Mouse (Mus musculus): ENCODE measurements around the gene Phgr1.
A peak's percentile ranks its signal among the peaks of the same experiment; 100 is the strongest.

Phgr1 gene

GRCm38 (mm10) chr2:118750476-118750875 is 22.1 kb upstream of the Phgr1 start:
- DNase-seq (ENCODE audit: low spot score in 2 of 2), result no peak

- peak in 1 of 2 experiments; percentile 5 for DNase-seq (ENCODE audit: low spot score in 2 of 2)
Observed at GRCm38 (mm10) chr2:118751896-118752791, 20.4 kb upstream of the Phgr1 start.

DNA sequence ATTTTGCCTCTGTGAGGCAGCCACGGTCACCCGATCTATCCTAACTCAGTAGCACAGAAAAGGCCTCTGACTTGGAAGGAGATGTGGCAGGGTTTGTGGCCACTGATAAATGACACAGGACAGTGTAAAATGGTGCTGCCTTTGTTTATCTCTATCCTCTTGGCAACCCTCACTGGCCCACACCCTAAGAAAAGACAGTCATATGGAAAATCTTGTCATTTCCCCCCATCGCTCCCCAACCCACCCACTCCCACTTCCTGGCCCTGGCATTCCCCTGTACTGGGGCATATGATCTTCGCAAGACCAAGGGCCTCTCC is 19.8 kb upstream of the Phgr1 start:
- DNase-seq (ENCODE audit: low spot score in 2 of 2), result no peak

- no peak for DNase-seq (ENCODE audit: low spot score in 2 of 2)
Observed at GRCm38 (mm10) chr2:118754143-118754542, 18.4 kb upstream of the Phgr1 start.

DNA sequence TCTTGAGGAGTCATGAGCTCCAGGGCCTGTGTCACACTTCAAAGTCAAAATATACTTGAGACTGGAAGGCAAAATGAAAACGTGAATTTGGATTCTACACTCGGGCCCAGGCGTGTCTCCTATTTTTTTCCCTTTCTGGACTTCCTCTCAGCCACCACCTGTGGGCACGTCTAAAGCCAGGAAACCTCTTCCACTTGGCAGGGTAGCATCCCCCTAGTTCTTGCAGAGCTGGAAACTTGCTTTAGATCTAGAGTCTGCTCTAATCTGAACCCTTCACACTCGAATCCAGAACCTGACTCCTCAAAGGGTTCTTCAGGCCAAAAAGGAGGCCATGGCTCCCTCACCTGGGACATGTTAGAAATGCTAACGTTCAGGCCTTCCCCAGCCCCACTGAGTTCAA is 17.2 kb upstream of the Phgr1 start:
- no peak for DNase-seq (ENCODE audit: low spot score in 2 of 2)

- DNase-seq (ENCODE audit: low spot score in 2 of 2), result no peak
Observed at GRCm38 (mm10) chr2:118756103-118756502, 16.5 kb upstream of the Phgr1 start.

DNA sequence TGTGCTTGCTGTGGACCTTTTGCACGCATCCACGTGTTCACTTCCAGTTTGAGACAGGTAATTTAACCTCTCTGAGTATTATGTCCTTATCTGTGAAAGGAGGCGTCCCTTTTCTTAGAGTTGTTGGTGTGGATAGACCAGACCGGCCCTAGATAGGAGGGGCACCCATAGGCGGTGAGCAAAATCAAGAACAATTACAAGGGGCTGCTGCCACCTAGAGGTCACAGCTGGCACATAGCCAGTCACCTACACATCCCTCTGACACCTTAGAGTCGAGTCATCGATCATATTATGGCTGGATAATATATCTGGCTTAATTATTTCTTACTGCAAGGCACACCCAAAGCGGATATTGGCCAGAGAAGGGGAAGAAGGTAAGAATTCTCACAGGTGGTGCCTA is 12.7 kb upstream of the Phgr1 start:
- peak; percentile 58 to 73 for DNase-seq (ENCODE audit: low spot score in 2 of 2)

DNA sequence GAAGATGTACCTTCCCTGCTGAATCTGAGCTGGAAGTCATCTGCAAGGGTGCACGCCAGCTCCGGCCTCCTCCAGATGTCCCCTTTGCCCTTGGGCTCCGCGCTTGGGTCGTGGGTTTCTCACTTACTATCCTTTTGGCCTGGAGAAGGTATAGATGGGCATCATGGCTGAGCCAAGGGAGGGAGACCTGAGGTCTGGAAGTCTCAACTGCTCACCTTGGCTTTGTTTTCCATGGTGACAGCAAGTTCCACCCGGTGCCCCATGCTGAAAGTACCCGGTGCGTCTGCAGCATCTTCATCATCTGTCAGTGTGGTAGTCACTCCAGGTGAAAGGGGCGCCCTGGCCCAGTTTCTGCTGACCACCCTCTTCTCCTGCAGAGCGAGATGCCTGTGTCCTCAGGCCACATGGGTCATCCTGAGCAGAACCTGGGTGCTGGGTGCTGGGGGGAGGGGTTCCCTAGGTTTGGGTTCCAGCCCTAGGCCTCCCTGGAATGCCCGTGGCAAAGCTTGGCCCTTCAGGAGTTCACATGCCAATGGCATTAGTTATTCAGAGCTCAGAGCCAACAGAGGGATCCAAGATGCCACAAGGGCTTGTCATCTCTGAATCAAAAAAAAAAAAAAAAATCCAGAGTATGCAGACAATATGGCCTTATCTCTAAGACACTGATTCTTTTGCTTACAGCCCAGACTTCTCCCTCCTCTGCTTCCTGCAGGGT is 12.1 kb upstream of the Phgr1 start:
- DNase-seq (ENCODE audit: low spot score in 2 of 2), result no peak

DNA sequence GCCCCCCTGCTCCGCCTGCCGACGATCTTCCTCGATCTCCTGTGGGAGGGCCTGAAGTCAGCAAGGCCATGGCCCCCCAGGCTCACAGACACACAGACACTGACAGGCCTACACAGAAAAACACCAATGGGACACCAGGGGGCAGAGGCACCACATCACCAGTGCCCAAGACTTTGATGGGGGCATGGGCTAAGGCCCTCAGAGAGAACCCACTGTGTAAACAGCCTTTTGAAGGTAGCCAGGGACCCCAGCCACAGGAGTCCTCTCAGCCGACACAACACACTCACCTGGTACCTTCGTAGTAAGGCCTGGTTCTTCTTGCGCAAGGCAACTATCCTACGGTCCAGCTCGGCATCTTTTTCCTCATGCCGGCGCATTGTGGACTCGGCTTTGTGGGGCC is 11.2 kb upstream of the Phgr1 start:
- DNase-seq (ENCODE audit: low spot score in 2 of 2), result no peak

DNA sequence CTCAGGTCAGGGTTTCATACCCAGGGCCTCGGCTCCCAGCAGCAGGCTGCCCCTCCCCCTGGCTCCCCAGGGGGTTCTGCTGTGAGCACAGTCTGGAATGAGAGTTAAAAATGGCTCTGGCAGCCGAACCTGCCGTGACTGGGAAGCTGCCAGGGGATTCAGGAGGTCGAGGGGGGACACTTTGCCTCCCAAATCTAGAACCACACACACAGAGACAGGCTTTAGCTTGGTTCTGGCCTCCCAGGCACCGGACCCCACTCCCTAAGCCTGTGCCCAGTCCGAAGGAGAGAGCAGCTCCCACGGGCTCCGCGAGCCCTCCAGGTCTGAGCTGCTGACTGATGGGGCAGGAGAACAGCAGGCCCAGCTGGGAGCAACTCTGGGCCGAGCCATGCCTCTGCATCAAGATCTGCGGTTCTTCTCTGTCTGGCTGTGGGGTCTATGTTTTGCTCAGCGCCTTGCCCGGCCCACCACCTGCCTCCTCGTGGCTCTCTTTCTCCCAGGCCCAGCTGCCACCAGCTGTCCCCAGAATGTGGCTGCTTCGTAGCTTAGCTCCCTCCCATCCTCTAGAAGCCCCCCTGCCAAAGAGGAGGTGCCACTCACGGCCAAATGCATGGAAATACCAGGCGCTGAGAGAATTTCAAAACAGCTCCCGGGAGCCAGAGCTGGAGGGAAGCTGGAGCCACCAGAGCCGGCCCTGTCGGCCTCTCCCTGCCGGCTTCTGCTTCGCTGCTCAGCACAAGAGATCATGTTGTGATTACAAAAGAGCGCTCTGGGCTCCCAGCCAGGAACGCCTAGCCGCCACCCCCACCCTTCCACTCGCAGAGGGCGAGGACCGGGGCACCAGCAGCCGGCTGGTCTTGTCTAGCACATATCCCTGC is 10.4 kb upstream of the Phgr1 start, which contains the start of gene Ccdc9b:
Gene Ccdc9b, minus strand, starts transcription at position 756 of the 878 bp plus-strand sequence.
- DNase-seq (ENCODE audit: low spot score in 2 of 2), result peak; percentile 64 to 73

DNA sequence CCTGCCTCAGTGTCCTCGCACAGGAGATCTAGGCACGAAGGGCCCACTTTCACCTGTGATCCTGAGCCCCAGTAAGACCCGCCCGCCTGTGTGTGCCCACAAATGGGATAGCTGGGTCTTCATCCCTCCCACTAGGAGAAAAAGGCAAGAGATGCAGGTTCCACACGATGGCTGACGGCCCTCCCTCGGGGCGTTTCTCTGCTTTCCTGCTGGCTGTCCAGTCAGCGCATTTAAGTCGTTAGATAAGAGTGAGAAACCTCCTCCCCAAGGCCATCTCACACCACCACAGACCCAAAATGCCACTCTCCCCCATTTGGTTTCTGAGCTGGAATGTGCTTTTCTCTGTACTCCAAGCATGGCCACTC is 9.8 kb upstream of the Phgr1 start:
- DNase-seq (ENCODE audit: low spot score in 2 of 2), result no peak

DNA sequence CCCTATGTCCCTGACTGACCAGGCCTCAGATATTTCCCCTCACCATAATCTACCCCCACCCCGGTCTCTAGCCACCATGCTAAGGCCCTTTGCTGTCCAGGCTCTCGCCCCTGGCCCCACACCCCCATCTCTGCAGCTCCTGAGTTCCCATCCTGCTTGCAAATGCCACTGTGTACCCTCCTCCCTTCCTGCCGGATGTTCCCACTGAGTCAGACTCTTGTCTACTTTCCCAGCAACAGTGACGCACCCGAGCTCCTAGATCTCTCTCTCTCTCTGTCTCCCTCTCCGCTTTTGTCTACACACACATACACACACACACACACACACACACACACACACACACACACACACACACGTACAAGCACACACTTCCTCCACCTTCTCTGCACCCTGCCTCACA is 9.1 kb upstream of the Phgr1 start:
- DNase-seq (ENCODE audit: low spot score in 2 of 2), result no peak

DNA sequence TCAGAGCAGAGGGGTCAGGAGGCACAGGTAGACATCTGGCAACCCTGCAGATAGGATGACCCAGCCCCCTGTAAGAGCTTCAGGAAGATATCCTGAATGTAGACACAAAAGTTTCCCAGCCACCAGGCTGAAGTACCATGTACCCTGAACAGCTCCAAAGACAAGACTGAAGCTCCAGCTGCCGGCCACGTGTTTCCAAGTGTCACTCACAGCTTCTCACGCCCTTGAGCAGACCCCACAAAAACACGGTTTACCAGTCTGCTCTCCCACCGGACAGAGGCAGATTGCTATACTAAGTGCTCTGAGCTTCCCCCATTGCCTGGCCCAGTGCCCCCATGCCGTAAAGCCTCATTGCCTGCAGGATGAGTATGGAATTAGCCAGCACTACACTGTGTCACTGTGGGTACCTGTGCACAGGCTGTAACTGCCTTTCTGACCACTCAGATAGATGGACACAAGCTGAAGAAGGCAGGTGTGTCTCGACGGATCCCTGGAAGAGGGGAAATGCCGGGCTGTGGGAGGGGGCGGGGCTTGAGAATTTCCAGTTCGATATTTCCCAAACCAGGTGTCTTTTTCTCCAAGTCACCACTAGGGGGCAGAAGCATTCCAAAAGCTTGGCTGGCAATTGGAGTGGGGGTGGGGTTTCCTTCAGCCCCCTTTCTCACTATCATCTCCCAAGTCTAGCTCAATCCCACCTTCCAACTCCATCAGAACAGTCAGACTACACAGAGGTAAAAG is 8.3 kb upstream of the Phgr1 start:
- DNase-seq (ENCODE audit: low spot score in 2 of 2), result no peak

DNA sequence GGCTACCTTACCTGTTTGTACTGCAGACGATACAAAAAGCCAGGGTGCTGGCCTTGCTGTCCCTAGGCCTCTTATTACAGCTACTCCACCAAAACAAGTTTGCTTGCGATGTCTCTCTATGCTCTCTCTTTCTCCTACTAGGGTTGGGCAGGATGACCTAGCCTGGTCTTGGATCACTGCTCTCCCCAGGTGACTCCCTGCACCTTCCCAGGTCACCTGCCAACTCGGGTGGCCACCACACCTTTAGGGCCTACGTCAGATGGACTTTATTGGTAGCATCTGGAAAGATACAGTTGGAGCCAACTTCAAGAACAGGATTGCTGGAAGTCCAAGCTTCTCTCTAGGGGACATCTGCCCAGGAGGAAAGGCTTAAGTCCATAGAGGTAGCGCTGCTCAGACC is 7.7 kb upstream of the Phgr1 start:
- no peak for DNase-seq (ENCODE audit: low spot score in 2 of 2)

DNA sequence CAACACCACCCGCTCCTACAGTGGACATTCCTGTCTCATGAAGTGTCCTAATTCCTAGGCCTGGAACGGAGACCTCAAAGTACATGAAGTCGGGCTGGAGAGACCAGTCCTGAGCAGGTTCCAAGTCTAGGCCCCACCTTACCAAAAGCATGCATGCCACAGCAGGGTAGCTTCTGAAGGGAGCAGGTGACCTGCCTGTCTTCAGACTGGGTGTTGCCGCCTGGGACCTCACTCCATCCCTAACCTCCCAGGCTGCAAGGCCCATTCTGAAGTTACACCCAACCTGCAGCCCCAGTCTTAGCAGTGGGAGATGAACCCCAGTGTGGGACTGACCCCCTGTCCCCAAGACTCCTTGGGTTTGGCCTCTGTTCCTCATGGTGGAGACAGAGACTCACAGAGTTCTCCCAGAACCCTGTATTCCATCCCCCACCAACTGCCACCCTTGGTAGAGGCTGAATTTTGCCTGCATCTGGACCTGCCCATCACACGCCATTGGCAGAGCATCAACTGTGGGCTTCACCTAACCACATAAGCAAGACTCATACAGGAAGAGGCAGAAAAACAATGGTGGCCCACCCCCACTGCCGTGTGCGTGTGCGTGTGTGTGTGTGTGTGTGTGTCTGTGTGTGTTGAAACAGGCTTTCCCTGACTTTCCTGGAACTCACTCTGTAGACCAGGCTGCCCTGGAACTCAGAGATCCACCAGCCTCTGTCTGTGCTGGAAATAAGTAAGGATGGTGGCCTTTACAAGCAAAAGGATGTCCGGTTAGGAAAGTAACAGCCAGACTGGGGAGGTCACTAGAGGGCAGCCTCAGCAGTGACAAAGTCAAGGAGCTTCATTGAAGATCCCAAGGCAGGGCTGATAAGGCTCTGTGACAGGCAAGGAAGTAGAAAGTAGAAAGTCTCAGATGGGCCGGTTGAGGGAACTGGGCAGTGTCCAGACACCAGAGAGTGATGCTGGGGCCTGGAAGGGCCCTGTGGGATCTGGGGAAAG is 6.2 kb upstream of the Phgr1 start:
- DNase-seq (ENCODE audit: low spot score in 2 of 2), result no peak

DNA sequence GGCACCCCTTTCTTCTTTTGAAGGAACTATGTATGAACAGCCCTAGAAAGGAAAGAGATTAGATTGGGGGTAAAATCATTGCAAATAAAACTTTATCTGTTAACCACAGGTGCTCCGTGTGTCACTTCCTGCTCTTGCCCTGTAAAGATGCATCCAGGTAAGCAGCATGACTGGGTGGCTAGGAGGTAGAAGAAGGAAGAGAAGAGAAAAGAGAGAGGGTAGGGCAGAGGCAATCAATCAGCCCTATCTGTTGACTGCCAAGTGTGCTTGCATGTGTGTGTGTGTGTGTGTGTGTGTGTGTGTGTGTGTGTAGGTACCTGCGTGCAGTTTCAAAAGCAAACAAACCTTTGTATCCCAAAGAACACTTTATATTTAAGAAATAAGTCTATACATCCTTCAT is 2.0 kb downstream of the Phgr1 start:
- DNase-seq (ENCODE audit: low spot score in 2 of 2), result no peak

DNA sequence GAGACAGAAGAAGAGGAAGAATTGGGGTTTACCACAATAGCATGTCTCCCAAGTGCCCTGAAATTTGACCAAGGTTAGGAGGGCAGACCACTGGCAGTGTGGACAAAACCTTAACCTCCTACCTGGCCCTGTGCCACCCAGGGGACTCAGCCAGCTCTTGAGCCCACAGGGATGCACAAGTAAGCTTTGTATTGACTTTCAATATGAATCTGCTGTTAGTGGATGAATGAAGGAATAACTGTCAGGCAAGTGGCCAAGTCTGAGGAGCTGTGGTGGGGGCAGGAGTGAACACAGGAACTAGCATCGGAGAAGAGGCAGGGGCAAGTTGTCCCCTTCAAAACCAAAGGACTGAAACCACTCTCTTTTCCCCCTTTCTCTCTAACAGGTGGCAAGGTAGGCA is 2.8 kb downstream of the Phgr1 start:
- no peak for DNase-seq (ENCODE audit: low spot score in 2 of 2)

DNA sequence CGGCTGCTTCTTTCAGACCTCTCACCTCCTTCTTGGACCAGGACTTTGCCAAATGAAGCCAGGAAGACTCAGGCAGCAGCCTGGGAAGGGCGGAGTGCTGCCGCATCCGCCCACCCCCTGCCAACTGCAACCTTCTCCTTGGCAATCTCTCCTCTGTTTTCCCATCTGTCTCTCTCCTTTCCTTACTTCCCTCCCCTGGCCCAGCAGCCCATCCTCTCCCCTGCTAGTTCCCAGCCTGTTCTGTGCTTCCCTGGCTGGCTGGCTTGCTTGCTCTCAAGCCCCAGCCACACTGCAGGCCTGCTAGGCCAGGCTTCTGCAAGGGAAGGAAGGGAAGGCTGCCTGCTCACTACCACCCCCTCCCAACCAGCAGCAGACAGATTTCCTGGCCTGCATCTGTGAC is 3.3 kb downstream of the Phgr1 start:
- no peak for DNase-seq (ENCODE audit: low spot score in 2 of 2)

- no peak for DNase-seq (ENCODE audit: low spot score in 2 of 2)
Observed at GRCm38 (mm10) chr2:118776295-118776694, 3.7 kb downstream of the Phgr1 start.

DNA sequence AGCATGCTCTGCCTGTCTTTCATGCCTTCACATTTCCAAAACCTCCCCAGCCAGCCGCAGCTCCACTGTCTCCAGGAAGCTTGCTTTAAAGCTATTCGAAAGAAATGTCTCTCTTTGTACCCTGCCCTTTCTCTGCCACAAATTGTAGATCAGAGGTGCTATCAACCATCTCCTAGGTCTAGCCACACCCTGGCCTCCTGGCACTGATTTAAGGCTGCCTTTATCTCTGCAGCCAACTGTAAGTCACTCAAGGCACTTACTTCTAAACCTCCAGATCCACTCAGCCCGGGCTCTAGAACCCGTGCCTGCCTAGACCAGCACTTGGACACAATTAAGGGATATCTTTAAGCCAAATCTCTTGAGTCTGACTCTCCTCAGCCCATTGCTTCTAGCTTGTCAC is 5.8 kb downstream of the Phgr1 start:
- no peak for DNase-seq (ENCODE audit: low spot score in 2 of 2)
